Comparison of ENCODE assay signal across 8 mouse cellular contexts in the genomic region with DNA sequence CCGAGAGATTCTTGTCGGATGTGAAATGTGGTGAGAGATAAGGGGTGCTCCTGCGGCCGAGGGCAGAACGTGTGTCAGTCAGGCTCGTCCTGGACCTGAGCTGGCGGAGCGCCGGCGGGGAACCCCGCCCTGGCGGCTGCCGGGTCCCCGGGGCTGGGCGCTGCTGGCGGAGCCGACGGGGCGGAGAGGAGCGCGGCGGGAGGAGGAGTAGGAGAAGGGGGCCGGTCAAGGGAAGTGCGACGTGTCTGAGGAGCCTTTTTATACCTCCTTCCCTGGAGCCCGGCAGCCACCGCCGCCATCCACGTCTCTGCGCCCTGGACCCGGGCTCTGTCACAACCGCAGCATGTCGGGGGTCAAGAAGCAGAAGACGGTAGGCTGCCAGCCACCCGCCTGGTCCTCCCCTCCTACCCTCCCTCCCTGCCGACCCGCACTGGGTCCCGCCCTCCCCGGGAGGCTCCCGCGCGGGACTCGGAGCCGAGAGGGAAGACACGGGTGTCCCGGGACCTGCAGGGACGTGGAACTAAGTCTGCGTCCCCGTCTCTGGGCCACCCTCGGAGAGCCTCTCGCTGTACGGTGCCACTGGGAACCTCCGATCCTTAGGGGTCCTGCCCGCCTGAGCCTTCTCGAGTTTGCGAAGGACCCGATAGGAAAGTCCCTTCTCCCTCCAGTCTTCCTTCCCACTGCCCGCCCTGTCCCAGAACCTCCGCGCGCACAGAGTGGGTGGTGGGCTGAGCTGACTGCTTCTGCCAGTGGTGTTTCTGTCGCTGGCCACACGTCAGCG. TPM values are rescaled to one million over a fixed set of nuclear protein-coding genes. Genes with fewer than 3 reads are reported as not detected.
A peak's percentile ranks its signal among the peaks of the same experiment; 100 is the strongest.
DNase-seq lines count a peak whose midpoint lies in the region; ATAC-seq and TF ChIP-seq lines count a peak whose summit lies in the region.

Gene Papss2, plus strand, starts transcription at position 285 of the 781 bp plus-strand sequence.

- no peak within 1 kb of the TSS for H3K27ac ChIP-seq in forebrain, postnatal 0 days (ENCODE audit: low read depth, low read length)
- no peak within 1 kb of the TSS for H3K27ac ChIP-seq in macrophage

- TF ChIP-seq CTCF in forebrain, postnatal 0 days (IDR thresholded peaks at IDR 0.05; ENCODE audit: low read depth) = no peak

- no peaks in the 10 kb centered on the region for H3K36me3 ChIP-seq in forebrain, postnatal 0 days (ENCODE audit: insufficient read depth)
- no peaks in the 10 kb centered on the region for H3K36me3 ChIP-seq in macrophage (ENCODE audit: inconsistent target)

- no peaks in the 10 kb centered on the region; the same call in 1 of the 2 replicates for H3K79me2 ChIP-seq in macrophage (ENCODE audit: inconsistent target)

- no peaks in the 10 kb centered on the region for H3K4me1 ChIP-seq in forebrain, postnatal 0 days (ENCODE audit: insufficient read depth)

- H3K27me3 ChIP-seq in forebrain, postnatal 0 days (ENCODE audit: insufficient read depth, low read length) = peaks cover 12% of the 10 kb centered on the region

- peak; percentile 34 for DNase-seq in ES-CJ7 (ENCODE audit: low read depth, low spot score)
- peak; percentile 86 to 87 for DNase-seq in adrenal gland, postnatal 36 days
- peak; percentile 19 for DNase-seq in forebrain, postnatal 0 days
- DNase-seq in layer of hippocampus, postnatal 25 days (ENCODE audit: extremely low spot score in 1 of 2, low spot score in 1 of 2) = peak; percentile 6 to 12
- DNase-seq in retina, embryonic 14.5 days (ENCODE audit: low spot score) = peak; percentile 49
- peak; percentile 16 for DNase-seq in urinary bladder, postnatal 10 days (ENCODE audit: low spot score)

- H3K9ac ChIP-seq in forebrain, postnatal 0 days = peak within 1 kb of the TSS; percentile 51

- H3K4me3 ChIP-seq in forebrain, postnatal 0 days (ENCODE audit: low read depth, low read length) = peak within 1 kb of the TSS; percentile 45
- H3K4me3 ChIP-seq in macrophage (ENCODE audit: inconsistent target) = peak within 1 kb of the TSS; percentile 58

- peak within 1 kb of the TSS; percentile 81 for H3K4me2 ChIP-seq in forebrain, postnatal 0 days (ENCODE audit: low read depth)

- ATAC-seq in forebrain, postnatal 0 days = peak; percentile 85
- ATAC-seq in hematopoietic stem cell, adult 5-6 weeks (replicated peaks in 1 of 2; ENCODE audit: insufficient read depth in 1 of 2, low FRiP score in 2 of 2, low TSS enrichment in 1 of 2, low read depth in 1 of 2, poor library complexity in 2 of 2, severe bottlenecking in 2 of 2) = peak; percentile 42 to 74

- H3K9me3 ChIP-seq in forebrain, postnatal 0 days (ENCODE audit: low read length) = no peaks in the 10 kb centered on the region

- WGBS in forebrain, postnatal 0 days = 4% methylated on average over 60 of the region's 64 CpGs
- 1% methylated on average over 64 of the region's 64 CpGs for WGBS in macrophage (ENCODE audit: missing documents)

RNA-seq across cellular contexts. Expression of gene Papss2, which starts in this region (rescaled TPM):
- 10 to 100 TPM; 12.6 to 13.2 TPM for total RNA-seq in adrenal gland, postnatal 36 days (2021)
- 3.3 and 3.8 TPM in 2 replicates for total RNA-seq in forebrain, postnatal 0 days (2014; rRNA removed)
- 0.86 and 1.2 TPM in 2 replicates for polyA plus RNA-seq in forebrain, postnatal 0 days (2015; fragmentation: Nextera tagmentation; extraction: Ambion mirVana)
- 0.99 and 2.4 TPM in 2 replicates for total RNA-seq in hematopoietic stem cell, adult 5-6 weeks (2017)
- 10 to 100 TPM; 12.1 to 13.8 TPM for total RNA-seq in layer of hippocampus, postnatal 25 days (2021)
- total RNA-seq in macrophage (2018; cell fraction: chromatin; rRNA removed) = 10 to 100 TPM in 2 of 26 experiments, 1 to 10 TPM in 24; 2.6 to 14.1 (median 6.0) TPM
- total RNA-seq in macrophage (2018; cell fraction: cytosol; rRNA removed) = 10 to 100 TPM; 11.4 to 20.5 (median 16.0) TPM
- 10 to 100 TPM in 16 of 26 experiments, 1 to 10 TPM in 10; 5.0 to 18.1 (median 10.5) TPM for total RNA-seq in macrophage (2018; cell fraction: nucleus; rRNA removed)
- 9.6 to 26.2 TPM (median 20.0 TPM) in 3 replicates for polyA plus RNA-seq in macrophage (2018)

Comparison
In these comparisons a context has a peak if more than half of its experiments do, and no peak if none do; other contexts are left out.
1. DNase-seq: peak in every context shown above with its lines; median percentile 86 in adrenal gland, postnatal 36 days; 49 in retina, embryonic 14.5 days; 34 in ES-CJ7; 19 in forebrain, postnatal 0 days; 16 in urinary bladder, postnatal 10 days; 9 in layer of hippocampus, postnatal 25 days.